Mouse (Mus musculus): ENCODE measurements around the gene Cfap65.

Cfap65 gene

GRCm38 (mm10) chr1:74884196-74885141, 50.9 kb downstream of the Cfap65 start:
- ATAC-seq (ENCODE audit: insufficient number of reproducible peaks, low FRiP score, low TSS enrichment) = no peak

GRCm38 (mm10) chr1:74883441-74883840, 52.0 kb downstream of the Cfap65 start:
- ATAC-seq (ENCODE audit: insufficient number of reproducible peaks, low FRiP score, low TSS enrichment) = no peak

GRCm38 (mm10) chr1:74882828-74883227, 52.6 kb downstream of the Cfap65 start:
- no peak for ATAC-seq (ENCODE audit: insufficient number of reproducible peaks, low FRiP score, low TSS enrichment)

DNA sequence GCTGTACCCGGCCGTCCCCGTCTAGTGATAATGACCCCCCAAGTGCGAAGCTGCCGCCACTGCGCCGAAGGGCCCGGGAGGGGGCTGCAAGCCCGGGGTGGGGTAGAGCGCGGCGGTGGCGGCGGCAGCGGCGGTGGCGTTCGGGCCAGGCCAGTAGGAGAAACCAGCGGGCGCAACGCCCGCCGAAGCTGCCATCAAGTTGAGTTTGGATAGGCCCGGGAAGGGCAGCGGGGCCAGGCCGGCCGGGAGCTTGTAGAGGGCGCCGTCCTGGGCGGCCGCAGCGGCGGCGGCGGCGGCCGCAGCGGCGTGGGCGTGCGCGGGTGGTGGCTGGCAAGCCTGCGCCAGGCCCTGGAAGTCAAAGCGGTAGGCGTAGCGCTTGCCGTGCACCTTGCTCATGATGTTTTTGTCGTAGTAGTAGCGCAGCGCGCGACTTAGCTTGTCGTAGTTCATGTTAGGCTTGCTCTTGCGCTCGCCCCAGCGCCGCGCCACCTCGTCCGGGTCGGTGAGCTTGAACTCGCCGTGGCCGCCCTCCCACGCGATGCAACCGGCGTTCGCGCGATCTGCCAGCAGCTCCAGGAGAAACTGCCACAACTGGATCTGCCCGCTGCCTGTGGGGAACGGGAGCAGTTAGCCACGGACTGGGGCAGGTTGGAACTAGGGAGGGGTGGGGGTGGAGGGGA, 53.2 kb downstream of the Cfap65 start:
- no peak for ATAC-seq (ENCODE audit: insufficient number of reproducible peaks, low FRiP score, low TSS enrichment)

GRCm38 (mm10) chr1:74880785-74881360, 54.5 kb downstream of the Cfap65 start:
- ATAC-seq (ENCODE audit: insufficient number of reproducible peaks, low FRiP score, low TSS enrichment) = peak; percentile 71

- ATAC-seq (ENCODE audit: insufficient number of reproducible peaks, low FRiP score, low TSS enrichment) = no peak
These were observed 58.2 kb downstream of the Cfap65 start for GRCm38 (mm10) chr1:74877199-74877598.

DNA sequence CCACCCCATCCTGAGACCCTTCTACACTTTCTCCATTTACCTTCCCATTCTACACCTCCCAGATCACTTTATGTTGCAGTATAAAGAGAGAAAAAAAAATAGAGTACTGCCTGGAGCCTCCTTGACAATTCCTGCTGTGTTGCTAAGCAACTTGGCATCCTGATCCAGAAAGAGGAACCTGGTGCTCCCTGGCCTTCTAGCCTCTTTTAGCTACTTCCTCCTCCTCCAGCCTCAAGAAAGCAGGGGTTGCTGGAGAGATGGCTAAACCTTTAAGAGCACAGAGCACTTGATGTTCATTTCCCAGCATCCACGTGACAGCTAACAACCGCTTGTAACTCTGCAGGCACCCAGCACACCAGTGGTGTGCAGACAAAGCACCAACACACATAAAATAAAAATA, 63.2 kb downstream of the Cfap65 start:
- no peak for ATAC-seq (ENCODE audit: insufficient number of reproducible peaks, low FRiP score, low TSS enrichment)

DNA sequence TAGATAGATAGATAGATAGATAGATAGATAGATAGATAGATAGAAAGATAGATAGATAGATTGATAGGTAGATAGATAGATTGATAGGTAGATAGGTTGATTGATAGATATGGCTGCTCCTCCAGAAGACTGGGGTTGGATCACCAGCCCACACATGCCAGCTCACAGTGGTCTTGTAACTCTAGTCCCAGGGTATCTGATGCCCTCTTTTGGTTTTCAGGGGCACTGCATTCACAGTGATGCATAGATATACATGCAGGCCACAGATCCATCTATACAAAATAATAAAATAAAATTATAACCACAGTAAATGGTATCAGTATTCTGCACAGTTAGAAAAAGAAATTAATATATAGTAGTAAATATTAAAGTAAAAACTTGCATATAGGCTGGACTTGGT, 73.6 kb downstream of the Cfap65 start:
- no peak for ATAC-seq (ENCODE audit: insufficient number of reproducible peaks, low FRiP score, low TSS enrichment)

DNA sequence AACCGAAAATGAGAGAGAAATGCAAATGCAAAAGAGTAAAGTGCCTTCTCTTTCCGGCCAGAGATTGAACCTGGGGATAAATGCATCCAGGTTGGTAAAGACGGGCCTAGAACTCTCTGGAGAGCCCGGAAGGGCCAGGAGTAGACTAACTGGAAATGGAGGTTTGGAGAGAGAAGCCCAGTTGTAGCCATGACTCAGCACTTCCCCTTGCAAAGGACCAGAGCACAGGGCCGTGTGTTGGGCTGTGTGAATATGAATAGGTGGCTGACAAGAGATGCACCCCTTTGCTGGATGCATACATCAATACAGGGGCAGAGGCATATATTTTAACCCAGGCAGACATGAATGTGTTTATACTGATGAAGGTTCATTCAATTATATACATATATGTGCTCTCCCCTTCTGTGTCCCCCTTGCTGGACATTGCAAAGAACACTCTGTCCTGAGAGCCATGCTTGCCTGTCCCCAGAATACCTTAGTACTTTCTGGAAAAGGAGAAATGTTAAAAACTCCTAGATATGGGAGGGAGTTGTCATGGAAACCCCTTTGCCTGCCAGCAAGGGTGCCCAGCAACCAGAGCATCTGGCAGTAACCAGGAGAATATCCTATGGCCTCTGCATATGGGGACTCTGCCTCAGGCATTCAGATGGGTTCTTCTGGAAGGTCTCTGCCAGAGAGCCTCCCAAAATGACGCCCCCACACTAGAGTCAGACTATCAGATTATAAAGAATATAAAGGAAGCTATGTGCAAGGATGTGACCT, 76.0 kb downstream of the Cfap65 start:
- ATAC-seq (ENCODE audit: insufficient number of reproducible peaks, low FRiP score, low TSS enrichment) = no peak

- 0 out of 2 replicates have a peak, but pooled peaks have one; percentile 13 for ATAC-seq (ENCODE audit: insufficient number of reproducible peaks, low FRiP score, low TSS enrichment)
These were observed 76.6 kb downstream of the Cfap65 start for GRCm38 (mm10) chr1:74858805-74859204.

GRCm38 (mm10) chr1:74858171-74858719, 77.2 kb downstream of the Cfap65 start:
- peak; percentile 68 for ATAC-seq (ENCODE audit: insufficient number of reproducible peaks, low FRiP score, low TSS enrichment)

GRCm38 (mm10) chr1:74857677-74858076, 77.7 kb downstream of the Cfap65 start:
- ATAC-seq (ENCODE audit: insufficient number of reproducible peaks, low FRiP score, low TSS enrichment) = no peak

DNA sequence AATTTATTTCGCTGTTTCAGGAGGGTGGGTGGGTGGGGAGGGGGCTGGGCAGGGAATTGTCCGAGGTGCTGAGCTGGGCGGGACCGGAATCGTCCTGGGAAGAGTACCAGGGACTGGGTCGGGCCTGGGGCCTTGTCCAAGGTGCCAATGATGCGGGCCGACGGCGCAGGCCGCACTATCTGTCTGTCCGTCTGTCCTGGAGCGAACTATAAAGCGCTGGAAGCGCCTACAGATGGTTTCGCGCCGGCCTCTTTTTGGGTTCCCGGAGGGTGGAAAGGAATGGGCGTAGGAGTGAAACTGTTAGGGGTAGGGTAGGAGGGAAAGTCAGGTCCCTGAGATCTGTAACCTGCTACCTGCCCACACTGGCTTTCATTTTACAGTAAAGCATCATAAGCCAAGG, 78.2 kb downstream of the Cfap65 start:
- ATAC-seq (ENCODE audit: insufficient number of reproducible peaks, low FRiP score, low TSS enrichment) = no peak

DNA sequence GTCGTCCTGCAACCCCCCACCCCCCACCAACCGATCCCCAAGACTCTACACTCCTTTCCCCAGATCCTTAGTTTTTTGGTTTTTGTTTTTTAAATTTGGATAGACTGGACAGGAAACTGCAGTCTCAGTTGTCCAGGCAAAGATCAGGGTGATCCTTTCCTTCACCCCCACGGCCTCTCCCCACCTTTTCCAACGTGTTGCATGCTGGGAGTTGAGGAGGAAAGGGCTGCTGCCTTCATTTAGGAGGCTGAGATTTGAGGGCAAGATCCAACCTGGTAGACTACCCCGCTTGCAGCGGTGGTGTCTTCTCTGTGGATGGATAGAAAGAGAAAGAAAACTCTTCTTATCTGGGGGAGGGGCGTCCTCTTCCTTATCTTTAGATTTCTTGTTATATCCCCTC, 78.6 kb downstream of the Cfap65 start:
- no peak for ATAC-seq (ENCODE audit: insufficient number of reproducible peaks, low FRiP score, low TSS enrichment)

- ATAC-seq (ENCODE audit: insufficient number of reproducible peaks, low FRiP score, low TSS enrichment) = no peak
These were observed 79.0 kb downstream of the Cfap65 start for GRCm38 (mm10) chr1:74856439-74856720.

GRCm38 (mm10) chr1:74855651-74856438, 79.6 kb downstream of the Cfap65 start:
- ATAC-seq (ENCODE audit: insufficient number of reproducible peaks, low FRiP score, low TSS enrichment) = no peak

- ATAC-seq (ENCODE audit: insufficient number of reproducible peaks, low FRiP score, low TSS enrichment) = no peak
These were observed 80.2 kb downstream of the Cfap65 start for GRCm38 (mm10) chr1:74855156-74855555.

- ATAC-seq (ENCODE audit: insufficient number of reproducible peaks, low FRiP score, low TSS enrichment) = peak; percentile 85
These were observed 80.9 kb downstream of the Cfap65 start, which contains the start of gene Cdk5r2 for GRCm38 (mm10) chr1:74854306-74855056. TSS of gene Cdk5r2 (plus strand) at chr1:74854934.

Measured in cerebellum, adult (tissue).